Mouse (Mus musculus): Measurements from ENCODE around the gene Lingo2.
A peak's percentile ranks its signal among the peaks of the same experiment; 100 is the strongest.

The Lingo2 gene

GRCm38 (mm10) chr4:36951150-36951954 is at the start of gene Lingo2:
TSS of gene Lingo2 (minus strand) at chr4:36951747.
- DNase-seq = peak; percentile 71

DNA sequence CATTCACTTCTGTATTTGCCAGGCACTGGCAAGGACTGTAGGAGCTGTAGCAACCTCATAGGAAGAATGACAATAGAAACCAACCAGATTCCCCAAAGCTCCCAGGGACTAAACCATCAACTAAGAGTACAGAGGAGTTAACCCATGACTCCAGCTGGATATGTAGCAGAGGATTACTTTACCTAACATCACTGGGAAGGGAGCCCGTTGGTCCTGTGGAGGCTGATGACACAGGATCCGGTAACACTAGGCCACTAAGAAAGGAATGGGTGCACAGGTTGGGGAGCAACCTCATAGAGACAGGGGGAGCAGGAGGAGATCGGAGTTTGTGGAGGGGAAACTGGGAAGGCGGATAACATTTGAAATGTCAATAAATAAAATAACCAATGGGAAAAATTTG is 21.8 kb upstream of the Lingo2 start:
- DNase-seq = no peak

DNA sequence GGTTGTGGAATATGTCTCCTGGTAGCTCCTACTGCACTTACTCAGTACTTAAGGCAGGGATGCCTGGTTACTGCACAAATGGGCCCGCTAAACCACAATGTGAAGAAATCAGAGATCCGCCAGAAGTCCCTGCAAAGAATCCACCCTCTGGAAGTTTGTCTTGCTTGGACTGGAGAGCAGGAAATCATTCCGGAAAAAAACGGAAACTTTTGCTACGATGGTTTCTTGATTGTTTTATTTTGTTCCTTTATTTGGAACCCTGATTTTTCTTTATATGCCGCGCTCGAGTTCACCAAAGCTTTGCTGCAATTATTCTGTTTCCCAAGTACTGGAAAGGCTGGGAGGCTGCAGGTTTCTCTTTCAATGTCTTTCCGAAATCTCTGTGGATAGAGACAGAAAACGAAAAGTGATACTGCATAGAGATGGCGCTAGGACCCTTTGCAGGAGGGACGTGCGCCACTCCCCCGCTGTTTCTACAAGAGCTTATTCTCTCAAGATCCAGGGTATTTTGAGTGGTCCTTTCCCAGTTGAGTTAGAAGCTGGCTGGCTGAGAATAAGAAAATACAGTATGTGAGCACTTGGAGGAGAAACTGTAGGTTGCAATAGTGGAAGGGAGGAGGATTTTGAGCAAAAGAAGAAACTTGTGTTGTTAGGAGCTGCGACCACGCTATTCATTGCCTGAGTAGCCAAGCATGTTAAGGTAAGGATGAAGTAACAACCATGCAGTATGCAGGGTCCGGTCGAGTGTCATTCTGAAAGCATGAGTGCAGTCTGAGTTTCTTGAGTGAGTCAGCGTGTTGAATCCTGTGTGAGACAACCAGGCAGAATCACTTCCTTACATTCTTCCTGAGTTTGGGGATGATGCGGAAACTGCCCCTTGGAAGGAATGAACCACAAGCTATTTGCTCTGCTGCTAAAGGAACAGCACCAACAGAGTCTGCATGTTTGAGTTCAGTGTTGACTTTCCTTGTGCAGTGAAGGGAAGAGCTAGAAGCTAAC is 1.2 kb upstream of the Lingo2 start:
- DNase-seq = peak; percentile 42

DNA sequence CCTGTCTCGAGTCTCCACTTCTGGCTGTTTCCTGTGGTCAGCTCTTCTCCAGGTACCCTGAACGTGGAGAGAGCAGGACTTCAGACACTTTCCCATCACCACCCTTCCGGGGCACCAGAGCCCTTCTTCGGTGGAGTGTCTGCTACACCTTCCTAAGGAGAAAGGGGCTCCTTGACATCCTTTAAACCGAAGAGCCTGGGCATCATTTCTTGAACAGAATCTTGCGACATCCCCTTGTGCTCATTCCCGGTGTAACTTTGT is 338 bp upstream of the Lingo2 start:
- DNase-seq = no peak

DNA sequence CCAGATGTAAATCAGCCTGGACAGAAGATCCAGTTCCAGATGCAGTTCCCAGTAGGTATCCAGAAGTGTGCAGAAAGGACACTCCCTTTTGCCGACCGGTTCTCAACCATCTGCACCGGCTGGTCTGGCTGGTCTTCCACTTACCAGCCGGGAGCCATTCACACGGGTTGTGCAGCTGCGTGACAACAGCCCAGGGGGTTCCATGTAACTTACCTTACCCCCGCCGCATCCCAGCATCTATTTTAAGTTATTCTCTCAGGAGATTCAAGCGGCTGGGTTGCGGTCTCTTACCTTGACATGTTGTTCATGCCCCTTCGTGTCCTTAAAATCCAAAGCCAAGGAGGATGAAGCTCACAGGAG is 777 bp downstream of the Lingo2 start:
- DNase-seq = no peak

- peak; percentile 88 for DNase-seq
Measured at GRCm38 (mm10) chr4:36950021-36950751, 1.4 kb downstream of the Lingo2 start.

DNA sequence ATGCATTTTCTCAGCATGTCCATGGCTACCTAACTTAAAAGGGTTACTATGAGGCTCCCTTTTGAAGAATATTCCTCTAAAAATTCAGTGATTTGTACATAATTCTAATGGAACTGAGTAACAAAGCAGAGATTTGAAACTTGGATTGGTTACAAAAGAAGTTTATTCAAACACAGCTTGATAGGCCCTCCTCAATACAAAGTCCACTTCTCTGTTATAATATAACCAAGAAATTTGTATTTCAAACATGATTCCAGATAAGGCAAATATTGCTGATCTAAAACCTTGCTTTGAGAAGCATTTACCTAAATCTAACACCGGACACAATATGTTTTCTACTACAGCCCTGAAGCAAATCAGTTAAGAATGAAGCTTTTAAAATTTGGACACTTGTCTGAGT is 60.7 kb downstream of the Lingo2 start:
- DNase-seq = no peak

DNA sequence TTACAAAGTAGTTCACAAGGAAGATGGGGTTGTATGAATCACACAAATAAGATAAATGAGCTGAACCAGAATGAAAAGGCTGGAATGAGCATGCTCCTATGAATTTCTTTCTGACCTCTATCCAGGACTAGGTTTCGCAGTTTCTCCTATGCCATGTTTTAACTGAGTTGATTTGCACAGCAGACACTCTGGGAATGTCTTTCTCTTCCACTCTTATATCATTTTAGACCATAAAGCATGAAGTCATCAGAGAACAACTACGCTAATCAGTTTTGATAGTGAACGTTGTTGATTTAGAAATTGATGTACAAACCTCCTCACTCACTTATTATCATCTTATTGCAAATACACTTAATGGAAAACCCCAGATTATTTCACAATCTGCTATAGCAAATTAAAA is 61.2 kb downstream of the Lingo2 start:
- no peak for DNase-seq

GRCm38 (mm10) chr4:36874781-36875180 is 76.8 kb downstream of the Lingo2 start:
- DNase-seq = no peak

- DNase-seq = no peak
Measured at GRCm38 (mm10) chr4:36824982-36825381, 126.6 kb downstream of the Lingo2 start.

DNA sequence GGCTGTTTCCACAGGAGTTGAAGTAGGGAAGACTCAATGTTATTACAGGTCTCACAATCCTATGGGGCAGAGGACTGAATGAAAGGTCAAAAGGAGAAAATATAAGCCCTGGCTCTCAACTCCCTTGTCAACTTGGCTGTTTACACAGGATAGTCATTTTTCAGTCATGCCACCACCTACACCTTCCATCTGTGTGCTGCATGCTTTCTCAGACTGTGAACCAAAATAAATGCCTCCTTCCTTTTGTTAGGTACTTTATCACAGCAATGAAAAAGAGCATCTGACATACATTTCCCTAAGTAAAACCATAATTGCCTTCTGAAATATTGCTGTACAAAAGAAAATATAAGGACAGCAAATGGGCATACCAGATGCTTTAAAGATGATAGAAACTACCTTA is 129.6 kb downstream of the Lingo2 start:
- no peak for DNase-seq

DNA sequence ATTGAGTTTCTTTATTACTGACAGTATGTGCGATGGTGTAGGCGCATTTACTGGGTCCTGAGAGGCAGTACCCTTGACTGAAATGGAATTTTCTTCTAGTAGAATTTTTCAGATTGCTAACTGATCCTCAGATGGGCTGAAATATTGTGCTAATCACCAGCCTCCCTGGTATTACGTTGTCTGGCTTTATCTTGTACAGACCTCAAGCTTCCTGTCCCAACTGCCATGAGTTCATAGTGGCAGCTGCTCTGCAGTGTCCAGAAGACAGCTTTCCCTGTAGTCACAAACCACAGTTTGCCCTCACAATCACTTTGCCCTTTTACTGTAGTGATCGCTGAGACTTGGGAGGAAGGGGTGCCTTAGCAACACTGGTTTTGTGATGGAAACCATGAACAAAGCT is 176.5 kb downstream of the Lingo2 start:
- DNase-seq = no peak

GRCm38 (mm10) chr4:36730691-36731090 is 220.9 kb downstream of the Lingo2 start:
- no peak for DNase-seq

DNA sequence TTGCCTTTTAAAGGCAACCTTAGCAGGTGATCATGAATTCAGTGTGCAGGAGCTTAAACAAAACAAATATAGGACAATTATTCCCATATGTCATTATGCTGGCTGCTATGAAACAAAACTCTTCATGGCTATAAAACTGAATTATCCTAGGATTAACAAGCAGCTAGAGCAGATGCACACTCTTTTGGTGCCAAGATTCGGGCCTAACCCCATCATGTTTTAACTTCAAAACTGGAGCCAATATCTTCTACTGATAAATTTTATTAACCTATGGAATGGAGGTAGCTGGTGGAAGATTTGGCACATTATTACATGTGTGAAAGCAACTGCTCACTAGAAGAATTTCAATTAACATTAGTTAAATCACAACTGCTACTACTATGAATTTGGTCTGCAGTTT is 235.1 kb downstream of the Lingo2 start:
- no peak for DNase-seq

DNA sequence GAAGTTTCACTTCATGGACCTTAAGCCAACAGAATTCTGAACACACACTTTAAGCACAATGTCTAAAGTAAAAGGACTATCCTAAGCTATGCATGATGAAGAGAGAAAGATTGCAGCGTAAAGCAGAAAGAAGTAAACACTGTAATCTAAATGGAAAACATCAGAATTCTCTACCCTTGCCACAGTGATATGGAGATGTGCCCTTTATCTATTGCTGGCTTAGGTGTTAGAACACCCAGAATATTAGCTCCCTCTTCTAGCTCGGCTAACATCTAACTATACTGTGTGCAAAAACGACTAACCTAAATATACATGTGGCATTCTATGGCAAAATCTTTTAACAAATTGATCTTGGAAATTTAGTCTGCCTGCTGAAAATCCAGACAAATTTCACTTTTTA is 252.7 kb downstream of the Lingo2 start:
- DNase-seq = no peak

DNA sequence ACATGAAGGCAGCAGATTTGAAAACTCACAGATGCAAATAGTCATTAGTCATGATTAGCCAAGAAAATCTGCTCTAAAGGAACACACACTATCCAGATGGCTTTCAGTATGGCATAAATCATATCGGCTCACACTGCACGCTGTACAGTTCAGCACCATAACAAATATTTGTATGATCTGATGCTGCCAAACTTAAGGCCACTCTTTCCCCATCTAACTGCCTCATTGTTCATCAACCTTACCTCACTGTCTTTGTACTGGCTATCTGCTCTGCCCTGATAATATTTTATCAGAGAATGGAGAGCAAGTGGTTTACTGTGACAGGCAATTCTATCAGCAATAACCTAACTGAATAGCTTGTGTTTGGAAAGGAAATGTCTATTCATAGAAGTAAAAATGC is 254.7 kb downstream of the Lingo2 start:
- DNase-seq = no peak

DNA sequence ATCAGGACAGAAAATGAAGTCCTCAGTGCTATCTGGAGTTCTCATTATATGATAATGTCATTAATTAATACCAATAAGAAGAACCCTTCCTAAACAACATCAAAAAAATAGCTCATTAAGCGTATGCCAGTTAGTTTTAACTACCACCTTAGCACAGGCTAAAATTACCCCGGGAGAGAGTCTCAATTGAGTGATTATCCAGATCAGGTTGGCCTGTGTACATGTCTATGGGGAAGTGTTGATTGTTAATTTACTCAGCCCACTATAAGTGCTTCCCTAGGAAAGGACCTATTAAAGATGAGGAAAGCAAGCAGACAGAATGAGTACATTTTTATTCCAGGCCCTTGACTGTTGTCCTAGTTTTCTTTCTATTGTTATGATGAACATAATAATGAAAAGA is 291.6 kb downstream of the Lingo2 start:
- no peak for DNase-seq

DNA sequence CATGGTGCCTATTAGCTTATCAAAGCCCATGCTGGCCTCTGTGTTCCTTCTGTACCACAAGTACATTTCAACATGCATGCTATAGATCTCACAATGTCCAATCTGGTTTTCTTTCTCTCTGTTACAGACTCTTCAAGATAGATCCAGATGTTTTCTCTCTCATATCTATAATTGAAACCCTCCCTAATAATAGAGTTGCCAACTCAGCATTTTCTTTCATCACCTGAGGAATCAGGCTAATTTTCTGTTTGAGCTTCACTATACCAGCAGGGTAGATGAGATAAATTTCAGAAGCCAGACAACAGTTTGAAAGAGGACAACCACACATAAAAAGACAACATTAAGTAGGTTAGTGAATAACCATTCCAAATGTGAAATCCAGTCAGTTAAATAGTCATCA is 303.8 kb downstream of the Lingo2 start:
- DNase-seq = no peak

DNA sequence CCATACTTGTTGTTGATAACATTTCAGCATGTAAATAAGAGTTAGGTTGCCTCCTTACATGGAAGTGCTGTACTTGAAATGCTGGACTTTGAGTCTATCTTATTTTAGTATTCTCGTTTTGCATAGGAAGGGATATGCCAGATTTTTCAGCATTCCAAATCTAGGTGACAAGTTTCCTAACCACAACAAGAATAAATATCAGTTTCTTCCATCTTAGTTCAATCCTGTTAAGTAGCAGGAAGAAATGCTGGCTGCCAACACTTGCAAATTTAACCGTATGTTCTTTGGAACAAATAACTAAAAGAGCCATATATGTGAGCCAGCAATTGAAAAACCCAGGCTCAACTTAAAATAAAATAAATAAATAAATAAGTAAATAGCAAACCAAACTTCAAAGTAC is 315.9 kb downstream of the Lingo2 start:
- no peak for DNase-seq

DNA sequence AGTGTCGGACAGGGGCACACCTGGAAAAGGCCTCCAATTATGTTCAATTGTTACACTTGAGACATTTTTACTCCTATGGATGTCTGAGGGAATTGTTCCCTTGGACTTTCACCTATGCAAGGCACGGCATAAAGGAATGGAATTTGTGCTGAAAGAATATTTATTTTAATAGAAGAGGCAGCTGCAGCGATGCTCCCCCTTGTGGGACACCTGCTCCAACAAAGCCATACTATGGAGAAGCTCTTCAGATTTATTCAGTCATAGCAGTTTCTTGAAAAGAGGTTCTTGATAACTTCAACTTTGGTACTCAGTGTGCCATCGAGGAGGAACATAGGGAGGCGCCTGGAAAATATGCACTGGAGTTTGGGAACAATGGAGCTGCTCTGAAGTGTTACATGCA is 374.7 kb downstream of the Lingo2 start:
- DNase-seq = no peak

GRCm38 (mm10) chr4:36576256-36576655 is 375.3 kb downstream of the Lingo2 start:
- no peak for DNase-seq

- no peak for DNase-seq
Measured at GRCm38 (mm10) chr4:36566544-36566943, 385.0 kb downstream of the Lingo2 start.

- DNase-seq = no peak
Measured at GRCm38 (mm10) chr4:36560997-36561396, 390.6 kb downstream of the Lingo2 start.

Data from retina, postnatal 1 day (tissue).